Mouse (Mus musculus): ENCODE data around the gene Tfip11. TPM values are rescaled to one million over a fixed set of nuclear protein-coding genes. Genes with fewer than 3 reads are reported as not detected.

Gene Tfip11
- total and polyA plus RNA-seq, 3 experiments, result 8.8 to 28.6 (median 23.8) TPM

- no peak overlapping the region for H3K9ac ChIP-seq (ENCODE audit: insufficient read depth, low read depth)
- TF ChIP-seq RCOR1 (conservative IDR thresholded peaks at IDR 0.05; ENCODE audit: low read depth, low read length), result no peak
- no peak for TF ChIP-seq POLR2A (IDR thresholded peaks at IDR 0.05; ENCODE audit: low read depth, low read length)
- TF ChIP-seq CHD2 (IDR thresholded peaks at IDR 0.05; ENCODE audit: low read length), result no peak
- TF ChIP-seq ZNF384 (IDR thresholded peaks at IDR 0.05; ENCODE audit: low read depth, low read length), result no peak
- TF ChIP-seq ELF1 (IDR thresholded peaks at IDR 0.05; ENCODE audit: low read depth, low read length), result no peak
- no peak for TF ChIP-seq RAD21 (IDR thresholded peaks at IDR 0.05; ENCODE audit: low read depth, low read length)
- TF ChIP-seq NRF1 (IDR thresholded peaks at IDR 0.05; ENCODE audit: low read depth, low read length), result no peak
- no peak for TF ChIP-seq MEF2A (IDR thresholded peaks at IDR 0.05; ENCODE audit: borderline replicate concordance, low read depth, low read length)
- no peak for TF ChIP-seq HCFC1 (IDR thresholded peaks at IDR 0.05; ENCODE audit: low read depth, low read length)
- no peak for TF ChIP-seq IRF4 (IDR thresholded peaks at IDR 0.05; ENCODE audit: low read depth, low read length)
- no peak for TF ChIP-seq TBP (conservative IDR thresholded peaks at IDR 0.05; ENCODE audit: low read depth, low read length)
- no peak overlapping the region for H3K27ac ChIP-seq (ENCODE audit: insufficient read depth, low read depth)
- H3K4me3 ChIP-seq (replicated peaks in 1 of 3; ENCODE audit: low read depth in 2 of 3, low read length in 2 of 3, poor library complexity in 1 of 3), result no peak overlapping the region
- no peaks in the 10 kb centered on the region for H3K9me3 ChIP-seq (replicated peaks; ENCODE audit: low read length)
- no peak for DNase-seq (ENCODE audit: extremely low read depth)
- H3K79me2 ChIP-seq (replicated peaks; ENCODE audit: control insufficient read depth, extremely low read depth, insufficient read depth, poor library complexity, severe bottlenecking), result no peaks in the 10 kb centered on the region
- no peaks in the 10 kb centered on the region for H3K27me3 ChIP-seq (replicated peaks)
- in situ Hi-C loops (cut with MboI; ENCODE audit: low pct_ligation_motif_present, low pct_unique_long_range_greater_than_20kb, low sequenced_read_pairs) (no loop called here), dilution Hi-C loops (cut with MboI; ENCODE audit: extremely low pct_ligation_motif_present, extremely low pct_unique_long_range_greater_than_20kb, low sequenced_read_pairs) (no loop called here)
- no peak overlapping the region for H3K4me2 ChIP-seq (ENCODE audit: insufficient read depth, low read depth, poor library complexity, severe bottlenecking)
- H3K4me1 ChIP-seq (ENCODE audit: control insufficient read depth in 1 of 2, insufficient read depth in 2 of 2), result no peaks in the 10 kb centered on the region
- peaks cover 75 to 98% of the 10 kb centered on the region in 2 experiments for H3K36me3 ChIP-seq (replicated peaks in 1 of 2; ENCODE audit: control insufficient read depth in 1 of 2, insufficient read depth in 1 of 2, low read length in 1 of 2)
These were observed 45.8 kb downstream of the Tfip11 start for GRCm38 (mm10) chr5:112371933-112372332.

- dilution Hi-C loops (cut with MboI; ENCODE audit: extremely low pct_ligation_motif_present, extremely low pct_unique_long_range_greater_than_20kb, low sequenced_read_pairs) (no loop called here), in situ Hi-C loops (cut with MboI; ENCODE audit: low pct_ligation_motif_present, low pct_unique_long_range_greater_than_20kb, low sequenced_read_pairs) (no loop called here)
- DNase-seq (ENCODE audit: extremely low read depth), result no peak
- Histone ChIP-seq H3K9ac (ENCODE audit: insufficient read depth, low read depth) (no peak overlapping the region), H3K27me3 (replicated peaks) (no peaks in the 10 kb centered on the region), H3K79me2 (replicated peaks; ENCODE audit: control insufficient read depth, extremely low read depth, insufficient read depth, poor library complexity, severe bottlenecking) (no peaks in the 10 kb centered on the region), H3K4me3 (replicated peaks in 1 of 3; ENCODE audit: low read depth in 2 of 3, low read length in 2 of 3, poor library complexity in 1 of 3) (no peak overlapping the region), H3K4me2 (ENCODE audit: insufficient read depth, low read depth, poor library complexity, severe bottlenecking) (no peak overlapping the region), H3K27ac (ENCODE audit: insufficient read depth, low read depth) (no peak overlapping the region), H3K9me3 (replicated peaks; ENCODE audit: low read length) (no peaks in the 10 kb centered on the region), H3K4me1 (ENCODE audit: control insufficient read depth in 1 of 2, insufficient read depth in 2 of 2) (no peaks in the 10 kb centered on the region), H3K36me3 (replicated peaks in 1 of 2; ENCODE audit: control insufficient read depth in 1 of 2, insufficient read depth in 1 of 2, low read length in 1 of 2) (peaks cover 57 to 98% of the 10 kb centered on the region in 2 experiments)
- no peak for TF ChIP-seq POLR2AphosphoS2 (IDR thresholded peaks at IDR 0.05; ENCODE audit: low read depth, low read length)
- no peak for TF ChIP-seq IRF4 (IDR thresholded peaks at IDR 0.05; ENCODE audit: low read depth, low read length)
- TF ChIP-seq USF1 (IDR thresholded peaks at IDR 0.05; ENCODE audit: low read depth, low read length), result no peak
- no peak for TF ChIP-seq MAFK (IDR thresholded peaks at IDR 0.05; ENCODE audit: insufficient replicate concordance, low read length)
- no peak for TF ChIP-seq SMC3 (IDR thresholded peaks at IDR 0.05; ENCODE audit: low read depth, low read length)
- TF ChIP-seq ELF1 (IDR thresholded peaks at IDR 0.05; ENCODE audit: low read depth, low read length), result no peak
- TF ChIP-seq NRF1 (IDR thresholded peaks at IDR 0.05; ENCODE audit: low read depth, low read length), result no peak
- TF ChIP-seq ZKSCAN1 (IDR thresholded peaks at IDR 0.05; ENCODE audit: borderline replicate concordance, low read depth, low read length), result no peak
- no peak for TF ChIP-seq NELFE (IDR thresholded peaks at IDR 0.05; ENCODE audit: low read depth, low read length)
- TF ChIP-seq USF2 (conservative IDR thresholded peaks at IDR 0.05; ENCODE audit: low read depth, low read length), result no peak
- TF ChIP-seq ETS1 (conservative IDR thresholded peaks at IDR 0.05; ENCODE audit: low read depth, low read length), result no peak
- no peak for TF ChIP-seq MAX (IDR thresholded peaks at IDR 0.05; ENCODE audit: low read length)
- TF ChIP-seq MXI1 (IDR thresholded peaks at IDR 0.05; ENCODE audit: low read depth, low read length), result no peak
- no peak for TF ChIP-seq KAT2A (IDR thresholded peaks at IDR 0.05; ENCODE audit: insufficient replicate concordance, low read length)
- TF ChIP-seq ZNF384 (IDR thresholded peaks at IDR 0.05; ENCODE audit: low read depth, low read length), result no peak
- no peak for TF ChIP-seq EP300 (IDR thresholded peaks at IDR 0.05; ENCODE audit: low read length)
- TF ChIP-seq JUN (IDR thresholded peaks at IDR 0.05; ENCODE audit: insufficient read depth, low read depth, low read length), result no peak
- TF ChIP-seq MEF2A (IDR thresholded peaks at IDR 0.05; ENCODE audit: borderline replicate concordance, low read depth, low read length), result no peak
- TF ChIP-seq SIN3A (IDR thresholded peaks at IDR 0.05; ENCODE audit: low read length), result no peak
These were observed 50.0 kb downstream of the Tfip11 start for GRCm38 (mm10) chr5:112376111-112376510.

Measured in CH12.LX (cell line).